Comparison of ENCODE assay signal across 9 mouse cellular contexts in genomic region chr4:93551086-93551485, GRCm38 (mm10).
DNase-seq lines count a peak whose midpoint lies in the region; ATAC-seq and TF ChIP-seq lines count a peak whose summit lies in the region.
"Had no signal": no experiment of that assay in that cellular context is flagged by ENCODE, and none has a peak within 500 bp of the region (broad histone marks: within the 10 kb centered on the region; RNA-seq: fewer than 3 reads in every experiment).

No protein-coding gene starts in this region.

- H3K4me3 ChIP-seq in liver, adult 2 months (ENCODE audit: insufficient read depth, low read depth, low read length) = no peak overlapping the region
- no peak overlapping the region for H3K4me3 ChIP-seq in liver, embryonic 12.5 days
- no peak overlapping the region for H3K4me3 ChIP-seq in cerebellum, adult 2 months (replicated peaks; ENCODE audit: insufficient read depth, low read depth, low read length)
- H3K4me3 ChIP-seq: heart, embryonic 13.5 days had no signal

- H3K27ac ChIP-seq in liver, adult 2 months (replicated peaks; ENCODE audit: insufficient read depth, low read depth, low read length) = no peak overlapping the region
- H3K27ac ChIP-seq in liver, embryonic 12.5 days = no peak overlapping the region
- H3K27ac ChIP-seq in cerebellum, adult 2 months (ENCODE audit: insufficient read depth, low read length) = no peak overlapping the region
- H3K27ac ChIP-seq: heart, embryonic 13.5 days had no signal

- no peak overlapping the region for H3K9ac ChIP-seq in liver, adult 2 months (ENCODE audit: low read depth, low read length)
- no peak overlapping the region for H3K9ac ChIP-seq in liver, embryonic 12.5 days
- H3K9ac ChIP-seq: heart, embryonic 13.5 days had no signal

- ATAC-seq in liver, embryonic 12.5 days = no peak

- H3K4me1 ChIP-seq in liver, adult 2 months (ENCODE audit: control insufficient read depth, insufficient read depth, low read length) = peaks cover 3% of the 10 kb centered on the region; the same call in 1 of the 2 replicates
- peaks cover 20% of the 10 kb centered on the region for H3K4me1 ChIP-seq in liver, embryonic 12.5 days
- no peaks in the 10 kb centered on the region for H3K4me1 ChIP-seq in cerebellum, adult 2 months (ENCODE audit: control insufficient read depth, insufficient read depth, low read length)
- H3K4me1 ChIP-seq: heart, embryonic 13.5 days had no signal

- no peaks in the 10 kb centered on the region for H3K9me3 ChIP-seq in liver, embryonic 12.5 days (replicated peaks)
- H3K9me3 ChIP-seq: heart, embryonic 13.5 days had no signal

- DNase-seq in liver, adult 2 months (ENCODE audit: extremely low read depth, low read depth, low spot score) = peak; percentile 84
- DNase-seq in cerebellum, adult 2 months = peak; percentile 58 to 78
- peak; percentile 61 to 87 for DNase-seq in gastrocnemius, postnatal 4 days (ENCODE audit: low spot score in 2 of 2)
- DNase-seq in left cerebral cortex, adult 11 months (ENCODE audit: low spot score) = peak; percentile 36
- DNase-seq in ovary, postnatal 36 days (ENCODE audit: low spot score) = peak; percentile 31
- DNase-seq in spleen, postnatal 14 days (ENCODE audit: low spot score in 2 of 2) = no peak
- no peak for DNase-seq in thymus, postnatal 14 days

- no peaks in the 10 kb centered on the region for H3K36me3 ChIP-seq in liver, adult 2 months (ENCODE audit: control insufficient read depth, insufficient read depth, low read length)
- H3K36me3 ChIP-seq in liver, embryonic 12.5 days = no peaks in the 10 kb centered on the region
- H3K36me3 ChIP-seq: heart, embryonic 13.5 days had no signal

- TF ChIP-seq CTCF in liver, adult 2 months (IDR thresholded peaks at IDR 0.05; ENCODE audit: low read depth, low read length) = no peak
- TF ChIP-seq CTCF in cerebellum, adult 2 months (IDR thresholded peaks at IDR 0.05; ENCODE audit: borderline replicate concordance, insufficient read depth, low read depth, low read length) = no peak

- TF ChIP-seq POLR2A in liver, adult 2 months (IDR thresholded peaks at IDR 0.05; ENCODE audit: extremely low read depth, insufficient read depth, low read length) = no peak
- no peak for TF ChIP-seq POLR2A in cerebellum, adult 2 months (IDR thresholded peaks at IDR 0.05; ENCODE audit: borderline replicate concordance, insufficient read depth, low read length)

- H3K79me2 ChIP-seq in liver, adult 2 months (ENCODE audit: control insufficient read depth, insufficient read depth, low read length) = no peaks in the 10 kb centered on the region

- H3K27me3 ChIP-seq in liver, adult 2 months (ENCODE audit: control insufficient read depth, insufficient read depth, low read length) = no peaks in the 10 kb centered on the region
- H3K27me3 ChIP-seq in liver, embryonic 12.5 days (replicated peaks) = no peaks in the 10 kb centered on the region
- H3K27me3 ChIP-seq in cerebellum, adult 2 months (ENCODE audit: control insufficient read depth, insufficient read depth, low read length) = no peaks in the 10 kb centered on the region
- H3K27me3 ChIP-seq: heart, embryonic 13.5 days had no signal

- H3K4me2 ChIP-seq in liver, embryonic 12.5 days = no peak overlapping the region
- H3K4me2 ChIP-seq: heart, embryonic 13.5 days had no signal

Comparison
In these comparisons a context has a peak if more than half of its experiments do, and no peak if none do; other contexts are left out.
1. DNase-seq: peak in liver, adult 2 months (single experiment), cerebellum, adult 2 months (2 of 2), gastrocnemius, postnatal 4 days (2 of 2), left cerebral cortex, adult 11 months (single experiment) and ovary, postnatal 36 days (single experiment); none in spleen, postnatal 14 days (0 of 2) and thymus, postnatal 14 days (single experiment).